Mouse (Mus musculus) limb, embryonic 15.5 days (tissue): ENCODE data around the gene Zfp422. TPM values are rescaled to one million over a fixed set of nuclear protein-coding genes. Genes with fewer than 3 reads are reported as not detected.

Experiments
- ATAC-seq: fragments of 200-750 bp; cut with Nextera tagmentation; 2 replicates; pipeline ENCODE4 v1.8.0; 2017; ENCODE audit warnings: low read depth, moderate TSS enrichment; ENCODE audit not compliant: insufficient number of reproducible peaks, low FRiP score, low TSS enrichment
- H3K27ac ChIP-seq: fragments of 300-500 bp; sonication (generic); 2 replicates; pipeline ENCODE4 v1.5.1; 2015; ENCODE audit warnings: moderate library complexity, mild to moderate bottlenecking, inconsistent platforms
- H3K27me3 ChIP-seq: fragments of 300-500 bp; sonication (generic); 2 replicates; pipeline ENCODE4 v1.6.1; 2015; ENCODE audit warnings: inconsistent platforms
- H3K36me3 ChIP-seq: fragments of 300-500 bp; sonication (generic); 2 replicates; pipeline ENCODE4 v1.6.1; 2015; ENCODE audit warnings: inconsistent platforms
- H3K4me1 ChIP-seq: fragments of 300-500 bp; sonication (generic); 2 replicates; pipeline ENCODE4 v1.6.1; 2015; ENCODE audit warnings: inconsistent platforms
- H3K4me2 ChIP-seq: fragments of 300-500 bp; sonication (generic); 2 replicates; pipeline ENCODE4 v1.6.1; 2015; ENCODE audit warnings: mild to moderate bottlenecking, inconsistent platforms
- H3K4me3 ChIP-seq: fragments of 300-500 bp; sonication (generic); 2 replicates; pipeline ENCODE4 v1.5.1; 2015; ENCODE audit warnings: mild to moderate bottlenecking, inconsistent platforms
- H3K9ac ChIP-seq: fragments of 300-500 bp; sonication (generic); 2 replicates; pipeline ENCODE4 v1.6.1; 2015; ENCODE audit warnings: inconsistent platforms
- H3K9me3 ChIP-seq: fragments of 300-500 bp; sonication (generic); 2 replicates; pipeline ENCODE4 v1.6.1; 2016; ENCODE audit warnings: inconsistent platforms
- WGBS: fragments of 180-500 bp; shearing (Covaris S2); methylation state at CpG from one replicate; pipeline ENCODE4 v1.1.7; 2015; 5-methylcytosine and 5-hydroxymethylcytosine counted together
- polyA plus RNA-seq: library from polyadenylated mRNA; unstranded; fragments of >200 nt; fragmentation: Nextera tagmentation; extraction: Ambion mirVana; gene quantifications from 2 replicates; pipeline ENCODE4 v1.2.1, GENCODE M21; 2015

The Zfp422 gene
- polyA plus RNA-seq, result 138 and 143 TPM in 2 replicates

DNA sequence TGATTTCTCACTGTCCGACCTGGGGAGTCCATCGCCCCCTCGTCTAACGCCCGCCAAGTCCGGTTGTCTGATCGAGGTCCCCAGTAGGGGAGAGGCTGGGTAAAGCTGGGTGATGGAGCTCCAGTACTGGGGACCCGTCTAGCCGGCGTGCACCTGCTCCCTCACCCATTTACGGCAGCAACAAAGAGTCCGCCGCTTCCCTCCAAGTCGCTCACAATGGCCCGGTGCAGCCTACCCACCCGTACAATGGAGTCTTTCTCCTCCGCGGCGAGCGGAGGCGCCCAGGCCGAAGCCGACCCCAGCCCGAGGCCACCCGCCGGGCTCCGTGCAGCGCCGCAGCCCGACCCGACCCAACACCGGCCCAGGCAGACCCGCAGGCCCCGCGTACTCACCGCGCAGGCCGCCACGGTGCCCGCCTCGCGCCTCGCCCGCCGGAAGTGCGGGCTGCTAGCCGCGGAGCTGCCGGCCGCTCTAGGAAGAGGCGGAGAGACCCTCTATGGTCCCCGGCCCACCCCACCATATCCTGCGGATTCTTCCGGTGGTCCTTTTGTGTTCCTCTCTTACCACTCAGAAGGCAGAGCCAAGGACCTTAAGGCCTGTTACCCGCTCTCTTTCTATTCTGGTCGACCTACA is at the start of gene Zfp422:
Zfp422 (minus strand) TSS at position 461 of the 633 bp plus-strand sequence.
- Histone ChIP-seq H3K9me3 (no peaks in the 10 kb centered on the region), H3K27me3 (no peaks in the 10 kb centered on the region), H3K9ac (peak within 1 kb of the TSS; percentile 98), H3K36me3 (peaks cover 19% of the 10 kb centered on the region), H3K27ac (peak within 1 kb of the TSS; percentile 91), H3K4me3 (peak within 1 kb of the TSS; percentile 81), H3K4me1 (no peaks in the 10 kb centered on the region), H3K4me2 (peak within 1 kb of the TSS; percentile 52)
- ATAC-seq, result peak; percentile 89
- under 1% methylated on average over 56 of the region's 56 CpGs for WGBS

DNA sequence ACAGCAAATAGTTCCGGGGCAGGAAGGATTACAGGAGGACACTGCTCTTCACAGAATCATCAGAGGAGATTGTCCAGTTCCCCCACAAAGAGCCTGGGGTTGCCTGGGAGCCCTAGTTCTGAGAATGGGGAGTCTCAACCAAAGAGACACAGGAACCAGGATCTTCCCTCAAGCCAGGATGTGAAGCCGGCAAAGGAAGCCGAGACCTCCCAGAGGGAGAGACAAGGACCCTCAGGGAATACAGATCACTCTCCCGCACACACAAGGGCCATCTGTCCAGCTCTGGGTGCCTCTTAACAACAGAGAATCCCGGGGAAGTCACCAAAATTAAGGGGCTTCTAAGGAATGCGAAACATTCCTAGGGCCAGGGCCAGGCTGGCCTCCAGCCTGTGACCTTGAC is 48.5 kb upstream of the Zfp422 start:
- H3K36me3 ChIP-seq, result no peaks in the 10 kb centered on the region
- H3K4me3 ChIP-seq, result no peak overlapping the region
- H3K27ac ChIP-seq, result no peak overlapping the region
- no peak overlapping the region for H3K4me2 ChIP-seq
- 70% methylated on average over 6 of the region's 6 CpGs for WGBS
- peaks cover 21% of the 10 kb centered on the region for H3K4me1 ChIP-seq
- no peaks in the 10 kb centered on the region for H3K27me3 ChIP-seq
- ATAC-seq, result no peak
- H3K9me3 ChIP-seq, result no peaks in the 10 kb centered on the region
- no peak overlapping the region for H3K9ac ChIP-seq

GRCm38 (mm10) chr6:116676355-116676913 is 47.6 kb upstream of the Zfp422 start:
- Histone ChIP-seq H3K27me3 (0 out of 2 replicates have a peak, but pooled peaks cover 3% of the 10 kb centered on the region), H3K36me3 (no peaks in the 10 kb centered on the region), H3K9ac (no peak overlapping the region), H3K4me2 (no peak overlapping the region), H3K4me3 (no peak overlapping the region), H3K9me3 (no peaks in the 10 kb centered on the region), H3K27ac (no peak overlapping the region), H3K4me1 (peaks cover 26% of the 10 kb centered on the region)
- ATAC-seq, result no peak
- 52% methylated on average over 10 of the region's 10 CpGs for WGBS

- H3K9me3 ChIP-seq, result no peaks in the 10 kb centered on the region
- H3K27me3 ChIP-seq, result peaks cover 11% of the 10 kb centered on the region
- peak overlapping the region; percentile 50 for H3K4me3 ChIP-seq
- H3K4me1 ChIP-seq, result peaks cover 39% of the 10 kb centered on the region
- no peak overlapping the region for H3K27ac ChIP-seq
- 24% methylated on average over 16 of the region's 16 CpGs for WGBS
- peak overlapping the region; percentile 95 for H3K4me2 ChIP-seq
- no peaks in the 10 kb centered on the region for H3K36me3 ChIP-seq
- ATAC-seq, result no peak
- no peak overlapping the region for H3K9ac ChIP-seq
These were observed 45.6 kb upstream of the Zfp422 start for GRCm38 (mm10) chr6:116674283-116674886.

DNA sequence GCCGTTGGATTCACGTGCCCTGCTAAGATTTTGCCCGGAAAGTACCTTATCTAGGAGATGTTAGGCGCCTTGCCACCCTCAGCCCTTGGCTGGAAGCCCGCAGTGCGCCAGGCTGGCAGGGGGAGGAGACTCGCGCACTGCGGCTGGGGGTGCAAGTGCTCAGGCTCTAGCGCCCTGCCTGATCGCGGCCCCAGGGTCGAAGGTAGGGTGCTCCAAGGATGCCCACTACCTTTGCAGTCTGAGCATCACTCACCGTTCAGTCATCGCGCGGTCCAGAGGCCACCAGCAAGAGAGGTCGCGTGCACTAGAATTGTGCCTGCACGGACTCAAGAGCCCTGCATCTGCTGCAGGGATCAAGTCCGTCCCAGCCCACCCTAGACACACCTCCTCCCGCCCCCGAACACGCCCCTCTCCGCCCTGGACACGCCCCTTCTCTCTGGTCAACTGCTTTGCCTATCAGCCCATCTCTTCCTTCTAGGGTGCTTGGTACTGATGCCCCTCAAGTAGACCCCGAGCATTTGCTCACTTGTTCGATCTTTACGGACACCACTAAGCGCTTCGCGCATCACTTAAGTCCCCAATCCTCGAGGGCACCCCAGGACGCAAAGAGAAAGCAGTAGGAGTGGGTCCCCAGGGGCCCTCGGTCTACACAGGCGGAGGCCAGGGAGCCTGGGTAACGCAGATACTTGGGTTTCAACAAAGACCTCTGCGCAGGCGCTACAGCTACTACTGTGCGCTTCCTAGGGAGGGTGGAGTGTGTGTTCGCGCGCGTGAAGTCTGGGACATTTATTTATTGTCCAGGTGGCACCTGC is 44.9 kb upstream of the Zfp422 start, which contains the start of gene Rassf4:
Rassf4 (minus strand) TSS at position 482 of the 812 bp plus-strand sequence.
- Histone ChIP-seq H3K36me3 (no peaks in the 10 kb centered on the region), H3K9me3 (no peaks in the 10 kb centered on the region), H3K27ac (no peak within 1 kb of the TSS), H3K9ac (peak within 1 kb of the TSS; percentile 24), H3K4me3 (peak within 1 kb of the TSS; percentile 50), H3K4me1 (peaks cover 39% of the 10 kb centered on the region), H3K4me2 (peak within 1 kb of the TSS; percentile 95), H3K27me3 (peaks cover 11% of the 10 kb centered on the region)
- ATAC-seq, result peak; percentile 65
- under 1% methylated on average over 44 of the region's 44 CpGs for WGBS

GRCm38 (mm10) chr6:116672349-116672748 is 43.5 kb upstream of the Zfp422 start:
- no peak overlapping the region for H3K4me3 ChIP-seq
- H3K36me3 ChIP-seq, result no peaks in the 10 kb centered on the region
- WGBS, result 79% methylated on average over 5 of the region's 5 CpGs
- H3K27ac ChIP-seq, result no peak overlapping the region
- H3K9ac ChIP-seq, result no peak overlapping the region
- ATAC-seq, result no peak
- H3K4me2 ChIP-seq, result no peak overlapping the region
- peaks cover 11% of the 10 kb centered on the region for H3K27me3 ChIP-seq
- no peaks in the 10 kb centered on the region for H3K9me3 ChIP-seq
- peaks cover 39% of the 10 kb centered on the region for H3K4me1 ChIP-seq

DNA sequence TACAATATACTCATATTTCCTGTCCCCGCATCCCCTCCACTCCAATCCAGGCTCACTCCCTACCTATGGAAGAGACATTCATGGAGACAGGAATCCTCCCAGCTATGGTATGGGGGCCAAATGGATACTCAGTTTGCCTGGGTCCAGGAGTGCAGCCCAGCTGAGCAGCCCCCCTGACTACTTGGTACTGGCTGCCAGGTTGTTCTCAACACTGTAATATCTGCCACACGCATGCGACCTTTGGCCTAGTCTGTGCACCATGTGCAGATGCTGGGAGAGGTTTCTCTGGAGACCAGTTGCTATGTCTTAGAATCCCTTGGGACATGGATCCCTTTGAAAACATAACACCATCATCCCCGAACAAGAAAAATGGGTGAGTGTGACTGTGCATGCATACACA is 43.0 kb upstream of the Zfp422 start:
- H3K9me3 ChIP-seq, result no peaks in the 10 kb centered on the region
- no peak overlapping the region for H3K27ac ChIP-seq
- H3K27me3 ChIP-seq, result peaks cover 11% of the 10 kb centered on the region
- WGBS, result 75% methylated on average over 4 of the region's 4 CpGs
- H3K9ac ChIP-seq, result no peak overlapping the region
- H3K4me2 ChIP-seq, result no peak overlapping the region
- no peak for ATAC-seq
- peaks cover 39% of the 10 kb centered on the region for H3K4me1 ChIP-seq
- H3K4me3 ChIP-seq, result no peak overlapping the region
- no peaks in the 10 kb centered on the region for H3K36me3 ChIP-seq

- H3K36me3 ChIP-seq, result no peaks in the 10 kb centered on the region
- no peak overlapping the region for H3K27ac ChIP-seq
- H3K9ac ChIP-seq, result no peak overlapping the region
- H3K4me3 ChIP-seq, result no peak overlapping the region
- H3K9me3 ChIP-seq, result no peaks in the 10 kb centered on the region
- ATAC-seq, result 0 out of 2 replicates have a peak, but pooled peaks have one; percentile 35
- 30% methylated on average over 5 of the region's 5 CpGs for WGBS
- no peak overlapping the region for H3K4me2 ChIP-seq
- H3K4me1 ChIP-seq, result peaks cover 39% of the 10 kb centered on the region
- peaks cover 11% of the 10 kb centered on the region for H3K27me3 ChIP-seq
These were observed 42.2 kb upstream of the Zfp422 start for GRCm38 (mm10) chr6:116671031-116671430.

DNA sequence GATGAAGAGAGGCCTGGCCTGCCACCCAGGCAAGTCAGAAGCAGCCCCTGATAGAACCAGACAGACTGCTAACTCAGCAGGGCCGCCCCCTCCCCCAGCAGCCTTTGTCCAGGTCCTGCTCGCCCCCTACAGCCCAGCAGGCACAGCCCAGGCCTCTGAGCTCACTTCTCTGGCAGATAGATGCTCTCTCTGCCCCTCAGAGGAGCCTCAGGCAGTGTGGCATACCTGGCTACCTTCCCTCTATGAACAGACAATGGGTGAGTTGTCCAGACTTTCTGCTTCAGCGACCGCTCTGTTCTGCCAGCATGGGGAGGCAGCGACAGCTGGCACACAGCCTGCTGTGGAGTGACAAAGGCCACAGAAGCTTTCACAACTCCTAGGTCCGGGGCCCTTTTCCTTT is 41.3 kb upstream of the Zfp422 start:
- H3K9me3 ChIP-seq, result no peaks in the 10 kb centered on the region
- H3K27ac ChIP-seq, result no peak overlapping the region
- 62% methylated on average over 6 of the region's 6 CpGs for WGBS
- H3K4me3 ChIP-seq, result no peak overlapping the region
- no peaks in the 10 kb centered on the region for H3K36me3 ChIP-seq
- H3K4me1 ChIP-seq, result peaks cover 39% of the 10 kb centered on the region
- H3K27me3 ChIP-seq, result peaks cover 11% of the 10 kb centered on the region
- no peak for ATAC-seq
- H3K4me2 ChIP-seq, result no peak overlapping the region
- H3K9ac ChIP-seq, result no peak overlapping the region

DNA sequence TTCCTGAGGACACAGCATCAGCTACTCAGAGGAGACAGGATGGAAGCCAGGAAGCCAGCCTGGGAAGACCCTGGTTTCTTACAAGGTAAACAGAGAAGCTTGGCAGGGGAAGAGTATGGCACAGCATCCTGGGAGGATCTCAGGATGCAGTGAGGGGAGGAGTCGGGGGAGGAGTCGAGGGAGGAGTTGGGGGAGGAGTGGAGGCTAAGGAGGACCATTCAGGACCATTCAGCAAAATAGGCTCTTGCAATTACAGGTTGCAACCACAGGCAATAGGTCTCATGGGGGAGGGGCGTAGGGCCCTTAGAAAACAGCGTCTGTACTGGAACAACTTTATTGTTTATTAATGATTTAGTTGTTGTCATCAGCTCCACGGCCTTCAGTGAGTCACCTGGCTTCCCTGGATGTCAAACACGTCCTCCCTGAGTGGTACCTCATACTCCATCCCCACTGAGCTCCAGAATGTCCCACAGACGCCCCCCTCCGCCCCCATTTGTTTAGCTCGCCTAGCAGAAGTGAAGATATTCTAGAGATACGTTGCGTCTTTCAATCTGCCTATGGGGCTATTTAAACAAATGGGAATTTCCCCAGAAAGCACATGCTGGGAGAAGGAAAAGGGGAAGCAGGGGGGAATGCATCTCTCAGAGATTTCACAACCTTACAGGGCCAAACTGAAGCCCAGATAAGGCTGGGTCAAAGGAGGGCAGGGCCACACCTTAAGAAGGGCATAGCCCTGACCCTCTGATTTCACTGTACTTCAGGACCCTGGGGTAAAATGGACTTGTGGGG is 40.1 kb upstream of the Zfp422 start:
- no peaks in the 10 kb centered on the region for H3K36me3 ChIP-seq
- H3K4me3 ChIP-seq, result no peak overlapping the region
- ATAC-seq, result no peak
- H3K27ac ChIP-seq, result no peak overlapping the region
- WGBS, result 39% methylated on average over 11 of the region's 11 CpGs
- no peaks in the 10 kb centered on the region for H3K9me3 ChIP-seq
- peaks cover 36% of the 10 kb centered on the region for H3K4me1 ChIP-seq
- no peak overlapping the region for H3K9ac ChIP-seq
- H3K4me2 ChIP-seq, result no peak overlapping the region
- H3K27me3 ChIP-seq, result peaks cover 11% of the 10 kb centered on the region

DNA sequence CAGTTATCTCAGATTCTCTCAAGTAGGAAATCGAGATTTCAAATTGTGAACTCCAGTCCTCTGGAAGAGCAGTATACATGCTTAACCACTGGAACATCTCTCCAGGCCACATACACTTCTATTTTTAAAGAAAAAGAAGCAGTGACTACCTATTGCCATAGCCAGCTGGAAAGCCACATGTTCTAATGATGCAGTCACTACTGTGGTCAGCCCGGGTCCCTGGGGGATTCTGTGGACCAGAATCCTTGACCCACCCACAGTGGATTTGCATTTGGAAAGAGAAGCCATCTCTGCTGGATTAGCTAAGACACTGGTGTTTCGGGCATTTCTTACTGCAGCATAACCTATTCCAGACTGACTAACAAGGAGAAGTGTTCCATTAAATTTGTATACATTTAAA is 38.6 kb upstream of the Zfp422 start:
- Histone ChIP-seq H3K36me3 (no peaks in the 10 kb centered on the region), H3K27me3 (peaks cover 11% of the 10 kb centered on the region), H3K9me3 (no peaks in the 10 kb centered on the region), H3K4me2 (no peak overlapping the region), H3K4me1 (peaks cover 23% of the 10 kb centered on the region), H3K27ac (no peak overlapping the region), H3K4me3 (no peak overlapping the region), H3K9ac (no peak overlapping the region)
- 78% methylated on average over 3 of the region's 3 CpGs for WGBS
- no peak for ATAC-seq
